Mouse (Mus musculus): Measurements from ENCODE around the gene Bpifb6. TPM values are rescaled to one million over a fixed set of nuclear protein-coding genes. Genes with fewer than 3 reads are reported as not detected.

The Bpifb6 gene
- polyA plus RNA-seq, 1 experiment from 2014 or later = not detected

GRCm38 (mm10) chr2:153943537-153943936, 43.3 kb downstream of the Bpifb6 start:
- Histone ChIP-seq H3K4me1 (ENCODE audit: control insufficient read depth, insufficient read depth, low read depth, low read length) (no peaks in the 10 kb centered on the region), H3K4me3 (ENCODE audit: low read length) (no peak overlapping the region), H3K9ac (ENCODE audit: low read depth, low read length) (no peak overlapping the region), H3K36me3 (ENCODE audit: control insufficient read depth, insufficient read depth, low read length) (no peaks in the 10 kb centered on the region), H3K27ac (ENCODE audit: low read depth, low read length) (no peak overlapping the region), H3K9me3 (ENCODE audit: control insufficient read depth, low read length) (no peaks in the 10 kb centered on the region), H3K27me3 (replicated peaks; ENCODE audit: control insufficient read depth, insufficient read depth, low read length) (no peaks in the 10 kb centered on the region), H3K4me2 (ENCODE audit: low read length) (no peak overlapping the region)
- WGBS = 38% methylated on average over 3 of the region's 3 CpGs
- ATAC-seq = no peak

- H3K27me3 ChIP-seq (replicated peaks; ENCODE audit: control insufficient read depth, insufficient read depth, low read length) = no peaks in the 10 kb centered on the region
- H3K9ac ChIP-seq (ENCODE audit: low read depth, low read length) = no peak overlapping the region
- ATAC-seq = no peak
- no peaks in the 10 kb centered on the region for H3K36me3 ChIP-seq (ENCODE audit: control insufficient read depth, insufficient read depth, low read length)
- no peak overlapping the region for H3K27ac ChIP-seq (ENCODE audit: low read depth, low read length)
- no peaks in the 10 kb centered on the region for H3K4me1 ChIP-seq (ENCODE audit: control insufficient read depth, insufficient read depth, low read depth, low read length)
- no peaks in the 10 kb centered on the region for H3K9me3 ChIP-seq (ENCODE audit: control insufficient read depth, low read length)
- H3K4me3 ChIP-seq (ENCODE audit: low read length) = no peak overlapping the region
- no peak overlapping the region for H3K4me2 ChIP-seq (ENCODE audit: low read length)
- WGBS = 86% methylated on average over 8 of the region's 8 CpGs
Observed at GRCm38 (mm10) chr2:153944567-153944966, 44.4 kb downstream of the Bpifb6 start.

DNA sequence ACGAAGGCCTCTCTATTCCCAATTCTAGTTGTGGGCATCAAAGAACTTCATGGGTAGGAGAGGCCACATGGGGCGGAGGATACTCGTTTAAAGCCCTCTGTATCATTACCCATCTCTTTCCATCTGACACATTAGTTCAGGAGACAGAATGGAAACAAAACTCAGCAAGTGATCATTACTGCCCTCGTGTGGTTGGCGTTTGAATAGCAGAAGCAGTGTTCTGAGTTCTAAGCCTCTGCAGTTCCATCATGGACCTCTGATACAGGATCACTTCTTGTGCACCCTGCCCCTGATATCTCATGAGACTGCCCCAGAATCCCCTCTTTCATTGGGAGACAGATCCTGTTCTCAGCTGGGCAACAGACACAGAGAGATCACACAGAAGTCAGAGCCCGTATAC, 52.7 kb downstream of the Bpifb6 start:
- H3K36me3 ChIP-seq (ENCODE audit: control insufficient read depth, insufficient read depth, low read length) = no peaks in the 10 kb centered on the region
- H3K27ac ChIP-seq (ENCODE audit: low read depth, low read length) = no peak overlapping the region
- no peaks in the 10 kb centered on the region for H3K9me3 ChIP-seq (ENCODE audit: control insufficient read depth, low read length)
- H3K4me2 ChIP-seq (ENCODE audit: low read length) = no peak overlapping the region
- no peaks in the 10 kb centered on the region for H3K27me3 ChIP-seq (replicated peaks; ENCODE audit: control insufficient read depth, insufficient read depth, low read length)
- H3K9ac ChIP-seq (ENCODE audit: low read depth, low read length) = no peak overlapping the region
- 32% methylated on average over 6 of the region's 6 CpGs for WGBS
- no peak overlapping the region for H3K4me3 ChIP-seq (ENCODE audit: low read length)
- ATAC-seq = no peak
- H3K4me1 ChIP-seq (ENCODE audit: control insufficient read depth, insufficient read depth, low read depth, low read length) = no peaks in the 10 kb centered on the region; the same call in 1 of the 2 replicates

- 10% methylated on average over 6 of the region's 6 CpGs for WGBS
Observed at GRCm38 (mm10) chr2:153953836-153954235, 53.6 kb downstream of the Bpifb6 start.

More at GRCm38 (mm10) chr2:153953836-153954235, 53.6 kb downstream of the Bpifb6 start:
- Histone ChIP-seq H3K36me3 (ENCODE audit: control insufficient read depth, insufficient read depth, low read length) (no peaks in the 10 kb centered on the region), H3K9me3 (ENCODE audit: control insufficient read depth, low read length) (no peaks in the 10 kb centered on the region), H3K27me3 (replicated peaks; ENCODE audit: control insufficient read depth, insufficient read depth, low read length) (no peaks in the 10 kb centered on the region), H3K4me3 (ENCODE audit: low read length) (no peak overlapping the region), H3K4me1 (ENCODE audit: control insufficient read depth, insufficient read depth, low read depth, low read length) (no peaks in the 10 kb centered on the region; the same call in 1 of the 2 replicates), H3K9ac (ENCODE audit: low read depth, low read length) (no peak overlapping the region), H3K27ac (ENCODE audit: low read depth, low read length) (no peak overlapping the region), H3K4me2 (ENCODE audit: low read length) (peak overlapping the region; percentile 38)
- 0 out of 2 replicates have a peak, but pooled peaks have one; percentile 17 for ATAC-seq

Other genes with a start within 250 kb of the Bpifb6 start
- 0.10 TPM in 1 of 2 replicates, not detected in the other for gene Dnmt3c, start 203.7 kb upstream of the Bpifb6 start, polyA plus RNA-seq (2015; fragmentation: Nextera tagmentation; extraction: Ambion mirVana)
- gene Mapre1, start 159.1 kb upstream of the Bpifb6 start, polyA plus RNA-seq (2015; fragmentation: Nextera tagmentation; extraction: Ambion mirVana) = 367 and 383 TPM in 2 replicates
- gene Efcab8, start 120.5 kb upstream of the Bpifb6 start, polyA plus RNA-seq (2015; fragmentation: Nextera tagmentation; extraction: Ambion mirVana) = 0.10 TPM in 1 of 2 replicates, not detected in the other
- gene Sun5, start 29.3 kb upstream of the Bpifb6 start, polyA plus RNA-seq (2015; fragmentation: Nextera tagmentation; extraction: Ambion mirVana) = not detected in 2 replicates
- gene Bpifb2, start 25.3 kb upstream of the Bpifb6 start, polyA plus RNA-seq (2015; fragmentation: Nextera tagmentation; extraction: Ambion mirVana) = 0.11 and 0.14 TPM in 2 replicates
- 0.09 TPM in 1 of 2 replicates, not detected in the other for gene Bpifb3, start 17.8 kb downstream of the Bpifb6 start, polyA plus RNA-seq (2015; fragmentation: Nextera tagmentation; extraction: Ambion mirVana)
- not detected in 2 replicates for gene Bpifb4, start 37.8 kb downstream of the Bpifb6 start, polyA plus RNA-seq (2015; fragmentation: Nextera tagmentation; extraction: Ambion mirVana)
- gene Bpifa6, start 74.6 kb downstream of the Bpifb6 start, polyA plus RNA-seq (2015; fragmentation: Nextera tagmentation; extraction: Ambion mirVana) = not detected in 2 replicates
- gene Bpifa2, start 107.9 kb downstream of the Bpifb6 start, polyA plus RNA-seq (2015; fragmentation: Nextera tagmentation; extraction: Ambion mirVana) = not detected in 2 replicates
- gene Bpifa3, start 229.9 kb downstream of the Bpifb6 start, polyA plus RNA-seq (2015; fragmentation: Nextera tagmentation; extraction: Ambion mirVana) = not detected in 2 replicates
- 0.31 TPM in 1 of 2 replicates, not detected in the other for gene Bpifa1, start 242.5 kb downstream of the Bpifb6 start, polyA plus RNA-seq (2015; fragmentation: Nextera tagmentation; extraction: Ambion mirVana)